7 mouse cellular contexts compared by ENCODE assay signal in the genomic region with DNA sequence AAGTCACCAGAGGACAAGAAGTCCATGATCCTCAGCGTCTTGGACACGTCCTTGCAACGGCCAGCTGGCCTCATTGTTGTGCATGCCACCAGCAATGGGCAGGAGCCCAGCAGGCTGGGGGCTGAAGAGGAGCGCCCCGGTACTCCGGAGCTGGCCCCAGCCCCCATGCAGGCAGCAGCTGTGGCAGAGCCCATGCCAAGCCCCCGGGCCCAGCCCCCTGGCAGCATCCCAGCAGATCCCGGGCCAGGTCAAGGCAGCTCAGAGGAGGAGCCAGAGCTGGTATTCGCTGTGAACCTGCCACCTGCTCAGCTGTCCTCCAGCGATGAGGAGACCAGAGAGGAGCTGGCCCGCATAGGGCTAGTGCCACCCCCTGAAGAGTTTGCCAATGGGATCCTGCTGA. TPM values are rescaled to one million over a fixed set of nuclear protein-coding genes. Genes with fewer than 3 reads are reported as not detected.
A peak's percentile ranks its signal among the peaks of the same experiment; 100 is the strongest.
DNase-seq lines count a peak whose midpoint lies in the region; ATAC-seq lines count a peak whose summit lies in the region.

No protein-coding gene starts in this region.

- H3K27ac ChIP-seq in embryonic facial prominence, embryonic 10.5 days (replicated peaks) = no peak overlapping the region; the same call in 1 of the 2 replicates
- H3K27ac ChIP-seq in limb, embryonic 11.5 days (replicated peaks; ENCODE audit: low read depth, low read length) = no peak overlapping the region

- H3K27me3 ChIP-seq in embryonic facial prominence, embryonic 10.5 days (replicated peaks; ENCODE audit: low read depth, poor library complexity, severe bottlenecking) = peaks cover 58% of the 10 kb centered on the region
- H3K27me3 ChIP-seq in limb, embryonic 11.5 days (ENCODE audit: control insufficient read depth, insufficient read depth, low read length) = peaks cover 10% of the 10 kb centered on the region

- H3K36me3 ChIP-seq in embryonic facial prominence, embryonic 10.5 days (replicated peaks) = peaks cover 45% of the 10 kb centered on the region
- H3K36me3 ChIP-seq in limb, embryonic 11.5 days (ENCODE audit: control insufficient read depth, insufficient read depth, low read length) = no peaks in the 10 kb centered on the region

- H3K9ac ChIP-seq in limb, embryonic 11.5 days (ENCODE audit: low read length) = no peak overlapping the region

- WGBS in embryonic facial prominence, embryonic 10.5 days = 41% methylated on average over 11 of the region's 11 CpGs
- 38% methylated on average over 11 of the region's 11 CpGs for WGBS in limb, embryonic 11.5 days

- H3K9me3 ChIP-seq in embryonic facial prominence, embryonic 10.5 days = no peaks in the 10 kb centered on the region
- H3K9me3 ChIP-seq in limb, embryonic 11.5 days (ENCODE audit: control insufficient read depth, low read length) = no peaks in the 10 kb centered on the region

- H3K4me3 ChIP-seq in embryonic facial prominence, embryonic 10.5 days = peak overlapping the region; percentile 55
- no peak overlapping the region for H3K4me3 ChIP-seq in limb, embryonic 11.5 days (ENCODE audit: low read depth, low read length)

- peak; percentile 69 to 75 for DNase-seq in layer of hippocampus, postnatal 14 days (ENCODE audit: low spot score in 2 of 2)
- no peak for DNase-seq in layer of hippocampus, adult 9-11 months
- no peak for DNase-seq in embryonic facial prominence, embryonic 10.5 days (ENCODE audit: low spot score)
- no peak for DNase-seq in limb, embryonic 11.5 days (ENCODE audit: low spot score)
- DNase-seq in c-Kit-positive CD71-positive TER-119-positive erythroid progenitor cells, embryonic 14.5 days (ENCODE audit: low spot score) = no peak
- no peak for DNase-seq in left cerebral cortex, adult 9 months (ENCODE audit: low spot score in 2 of 2)

- peak overlapping the region; percentile 79 for H3K4me2 ChIP-seq in limb, embryonic 11.5 days (ENCODE audit: low read depth, severe bottlenecking)

- H3K4me1 ChIP-seq in embryonic facial prominence, embryonic 10.5 days = peaks cover 20% of the 10 kb centered on the region
- H3K4me1 ChIP-seq in limb, embryonic 11.5 days (ENCODE audit: control insufficient read depth, insufficient read depth, low read length) = peaks cover 8% of the 10 kb centered on the region

- peak; percentile 61 for ATAC-seq in cerebellum, adult (ENCODE audit: insufficient number of reproducible peaks, low FRiP score, low TSS enrichment)
- peak; percentile 31; the same call in 1 of the 2 replicates for ATAC-seq in limb, embryonic 11.5 days (ENCODE audit: insufficient number of reproducible peaks, low FRiP score, low TSS enrichment, low read depth)

RNA-seq across cellular contexts. Expression of gene Acr, which starts 19.3 kb away (rescaled TPM):
- 1 to 10 TPM in 1 of 2 experiments, under 1 TPM in 1; 0.65 to 2.4 TPM for total RNA-seq in layer of hippocampus, postnatal 14 days (2021)
- 0.18 TPM in 1 of 2 replicates, not detected in the other for polyA plus RNA-seq in embryonic facial prominence, embryonic 10.5 days (2016; fragmentation: Nextera tagmentation; extraction: Ambion mirVana)
- polyA plus RNA-seq in limb, embryonic 11.5 days (2014; fragmentation: Nextera tagmentation; extraction: Ambion mirVana) = 0.17 TPM in 1 of 2 replicates, not detected in the other

RNA-seq across cellular contexts. Expression of gene Rabl2, which starts 42.9 kb away (rescaled TPM):
- total RNA-seq in layer of hippocampus, postnatal 14 days (2021) = 10 to 100 TPM; 30.8 to 32.7 TPM
- 70.3 and 74.6 TPM in 2 replicates for polyA plus RNA-seq in embryonic facial prominence, embryonic 10.5 days (2016; fragmentation: Nextera tagmentation; extraction: Ambion mirVana)
- 66.9 and 70.3 TPM in 2 replicates for polyA plus RNA-seq in limb, embryonic 11.5 days (2014; fragmentation: Nextera tagmentation; extraction: Ambion mirVana)

RNA-seq across cellular contexts. Expression of gene Shank3, which starts 49.4 kb away (rescaled TPM):
- total RNA-seq in layer of hippocampus, postnatal 14 days (2021) = 100 to 1,000 TPM; 271 to 274 TPM
- 1.3 and 2.4 TPM in 2 replicates for polyA plus RNA-seq in embryonic facial prominence, embryonic 10.5 days (2016; fragmentation: Nextera tagmentation; extraction: Ambion mirVana)
- 1.9 and 2.5 TPM in 2 replicates for polyA plus RNA-seq in limb, embryonic 11.5 days (2014; fragmentation: Nextera tagmentation; extraction: Ambion mirVana)

Comparison
In these comparisons a context has a peak if more than half of its experiments do, and no peak if none do; other contexts are left out.
1. DNase-seq: peak in layer of hippocampus, postnatal 14 days (2 of 2); none in layer of hippocampus, adult 9-11 months (single experiment), embryonic facial prominence, embryonic 10.5 days (single experiment), limb, embryonic 11.5 days (single experiment), c-Kit-positive CD71-positive TER-119-positive erythroid progenitor cells, embryonic 14.5 days (single experiment) and left cerebral cortex, adult 9 months (0 of 2).